ENCODE assay signal across 29 mouse cellular contexts in genomic region chr16:62857498-62857897, GRCm38 (mm10). TPM values are rescaled to one million over a fixed set of nuclear protein-coding genes. Genes with fewer than 3 reads are reported as not detected.
DNase-seq lines count a peak whose midpoint lies in the region; ATAC-seq and TF ChIP-seq lines count a peak whose summit lies in the region.
"Had no signal": no experiment of that assay in that cellular context is flagged by ENCODE, and none has a peak within 500 bp of the region (broad histone marks: within the 10 kb centered on the region; RNA-seq: fewer than 3 reads in every experiment).

No protein-coding gene starts in this region.

- DNase-seq in CH12.LX (ENCODE audit: extremely low read depth) = no peak
- DNase-seq in MEL (ENCODE audit: low read depth, low spot score) = no peak
- DNase-seq in thymus, postnatal 10 days (ENCODE audit: low spot score in 2 of 2) = no peak
- DNase-seq in neural tube, embryonic 10.5 days (ENCODE audit: extremely low spot score, low spot score) = no peak
- DNase-seq: cerebellum, adult 11-12 months; cerebellum, adult 9-10 months; cerebellum, postnatal 14 days; forebrain, postnatal 0 days; gastrocnemius, adult 2 months; gastrocnemius, postnatal 25 days; heart, adult 2 months had no signal

- no peaks in the 10 kb centered on the region for H3K27me3 ChIP-seq in CH12.LX (replicated peaks)
- no peaks in the 10 kb centered on the region for H3K27me3 ChIP-seq in MEL (ENCODE audit: control insufficient read depth in 1 of 2, insufficient read depth in 2 of 2, low read length in 2 of 2)
- H3K27me3 ChIP-seq in hindbrain, embryonic 12.5 days = no peaks in the 10 kb centered on the region
- H3K27me3 ChIP-seq: embryonic facial prominence, embryonic 12.5 days; embryonic facial prominence, embryonic 15.5 days; heart, embryonic 13.5 days; intestine, embryonic 15.5 days; Patski had no signal

- 94% methylated on average over 2 of the region's 2 CpGs for WGBS in hindbrain, embryonic 12.5 days

- TF ChIP-seq POLR2A in CH12.LX (IDR thresholded peaks at IDR 0.05; ENCODE audit: low read depth, low read length) (no peak), MEL (IDR thresholded peaks at IDR 0.05; ENCODE audit: control insufficient read depth in 1 of 2, insufficient read depth in 1 of 2, low read depth in 1 of 2, low read length in 2 of 2, poor library complexity in 1 of 2) (no peak)

- peak; percentile 54 for ATAC-seq in granulocyte monocyte progenitor cell, adult 5-6 weeks (replicated peaks; ENCODE audit: poor library complexity, severe bottlenecking)
- ATAC-seq in megakaryocyte progenitor cell, adult 5-6 weeks (replicated peaks; ENCODE audit: poor library complexity) = peak; percentile 46
- ATAC-seq in hindbrain, embryonic 12.5 days (ENCODE audit: low FRiP score) = no peak
- ATAC-seq: forebrain, embryonic 14.5 days; forebrain, postnatal 0 days; intestine, embryonic 15.5 days had no signal

- H3K4me3 ChIP-seq in CH12.LX (replicated peaks in 1 of 3; ENCODE audit: low read depth in 2 of 3, low read length in 2 of 3, poor library complexity in 1 of 3) (no peak overlapping the region), MEL (ENCODE audit: control insufficient read depth in 1 of 2, insufficient read depth in 1 of 2, low read depth in 2 of 2, low read length in 2 of 2) (no peak overlapping the region)
- H3K4me3 ChIP-seq in hindbrain, embryonic 12.5 days = no peak overlapping the region
- H3K4me3 ChIP-seq: embryonic facial prominence, embryonic 12.5 days; embryonic facial prominence, embryonic 15.5 days; gastrocnemius, adult 2 months; heart, adult 2 months; heart, embryonic 10.5 days; heart, embryonic 13.5 days; hindbrain, embryonic 15.5 days; intestine, embryonic 15.5 days had no signal

- TF ChIP-seq RAD21 in CH12.LX (IDR thresholded peaks at IDR 0.05; ENCODE audit: low read depth, low read length) (no peak), MEL (IDR thresholded peaks at IDR 0.05; ENCODE audit: low read depth, low read length) (no peak)

- H3K9me3 ChIP-seq in CH12.LX (replicated peaks; ENCODE audit: low read length) = no peaks in the 10 kb centered on the region
- no peaks in the 10 kb centered on the region for H3K9me3 ChIP-seq in MEL (replicated peaks; ENCODE audit: insufficient read depth, low read length)
- no peaks in the 10 kb centered on the region for H3K9me3 ChIP-seq in hindbrain, embryonic 12.5 days (replicated peaks)
- H3K9me3 ChIP-seq: embryonic facial prominence, embryonic 12.5 days; embryonic facial prominence, embryonic 15.5 days; heart, embryonic 10.5 days; heart, embryonic 13.5 days; hindbrain, embryonic 15.5 days; intestine, embryonic 15.5 days had no signal

- 0 out of 2 replicates have a peak overlapping the region, but pooled peaks have one; percentile 30 for H3K9ac ChIP-seq in CH12.LX (ENCODE audit: insufficient read depth, low read depth)
- no peak overlapping the region for H3K9ac ChIP-seq in MEL (ENCODE audit: control insufficient read depth, low read depth, low read length, poor library complexity, severe bottlenecking)
- H3K9ac ChIP-seq in hindbrain, embryonic 12.5 days = no peak overlapping the region
- H3K9ac ChIP-seq: embryonic facial prominence, embryonic 12.5 days; embryonic facial prominence, embryonic 15.5 days; forebrain, postnatal 0 days; heart, embryonic 13.5 days; hindbrain, embryonic 15.5 days; intestine, embryonic 15.5 days had no signal

- H3K79me2 ChIP-seq in CH12.LX (replicated peaks; ENCODE audit: control insufficient read depth, extremely low read depth, insufficient read depth, poor library complexity, severe bottlenecking) = no peaks in the 10 kb centered on the region
- no peaks in the 10 kb centered on the region for H3K79me2 ChIP-seq in MEL (ENCODE audit: control insufficient read depth, insufficient read depth, low read length, poor library complexity)

- dilution Hi-C loops in CH12.LX (cut with MboI; ENCODE audit: extremely low pct_ligation_motif_present, extremely low pct_unique_long_range_greater_than_20kb, low sequenced_read_pairs) = no loop called here

- in situ Hi-C loops in CH12.LX (cut with MboI; ENCODE audit: low pct_ligation_motif_present, low pct_unique_long_range_greater_than_20kb, low sequenced_read_pairs) = no loop called here

- H3K4me1 ChIP-seq in CH12.LX (ENCODE audit: control insufficient read depth in 1 of 2, insufficient read depth in 2 of 2) (peaks cover 0 to 19% of the 10 kb centered on the region in 2 experiments; a peak in 3 of 4 replicates), MEL (ENCODE audit: control insufficient read depth in 1 of 2, insufficient read depth in 2 of 2, low read length in 2 of 2) (peaks cover 11 to 18% of the 10 kb centered on the region in 2 experiments)
- peaks cover 7% of the 10 kb centered on the region; the same call in 1 of the 2 replicates for H3K4me1 ChIP-seq in hindbrain, embryonic 12.5 days
- H3K4me1 ChIP-seq: heart, embryonic 10.5 days; intestine, embryonic 15.5 days had no signal

- H3K27ac ChIP-seq in CH12.LX (ENCODE audit: insufficient read depth, low read depth) (no peak overlapping the region), MEL (ENCODE audit: control insufficient read depth, low read depth, low read length) (no peak overlapping the region)
- no peak overlapping the region for H3K27ac ChIP-seq in hindbrain, embryonic 12.5 days
- H3K27ac ChIP-seq: embryonic facial prominence, embryonic 12.5 days; embryonic facial prominence, embryonic 15.5 days; gastrocnemius, adult 2 months; heart, adult 2 months; heart, embryonic 10.5 days; heart, embryonic 13.5 days; hindbrain, embryonic 15.5 days; intestine, embryonic 15.5 days had no signal

- peak overlapping the region; percentile 48; the same call in 1 of the 2 replicates for H3K4me2 ChIP-seq in CH12.LX (ENCODE audit: insufficient read depth, low read depth, poor library complexity, severe bottlenecking)
- H3K4me2 ChIP-seq in hindbrain, embryonic 12.5 days (replicated peaks) = no peak overlapping the region
- H3K4me2 ChIP-seq: embryonic facial prominence, embryonic 12.5 days; embryonic facial prominence, embryonic 15.5 days; heart, embryonic 13.5 days; hindbrain, embryonic 15.5 days; intestine, embryonic 15.5 days had no signal

- TF ChIP-seq EP300 in CH12.LX (IDR thresholded peaks at IDR 0.05; ENCODE audit: low read length) = no peak
- TF ChIP-seq EP300 in MEL (IDR thresholded peaks at IDR 0.05; ENCODE audit: low read depth in 1 of 2, low read length in 2 of 2) = no peak

- no peak for TF ChIP-seq CTCF in CH12.LX (conservative IDR thresholded peaks at IDR 0.05 in 1 of 2, IDR thresholded peaks at IDR 0.05 in 1 of 2; ENCODE audit: low read depth in 2 of 2, low read length in 2 of 2)
- TF ChIP-seq CTCF in MEL (IDR thresholded peaks at IDR 0.05 in 2 of 3, conservative IDR thresholded peaks at IDR 0.05 in 1 of 3; ENCODE audit: control insufficient read depth in 1 of 3, insufficient read depth in 1 of 3, low read depth in 2 of 3, low read length in 3 of 3, poor library complexity in 1 of 3, severe bottlenecking in 1 of 3) = no peak

- no peaks in the 10 kb centered on the region for H3K36me3 ChIP-seq in CH12.LX (replicated peaks in 1 of 2; ENCODE audit: control insufficient read depth in 1 of 2, insufficient read depth in 1 of 2, low read length in 1 of 2)
- peaks cover 0 to 18% of the 10 kb centered on the region in 2 experiments; a peak in 2 of 4 replicates for H3K36me3 ChIP-seq in MEL (ENCODE audit: control insufficient read depth in 1 of 2, insufficient read depth in 2 of 2, low read length in 2 of 2)
- H3K36me3 ChIP-seq in hindbrain, embryonic 12.5 days = no peaks in the 10 kb centered on the region
- H3K36me3 ChIP-seq: embryonic facial prominence, embryonic 12.5 days; embryonic facial prominence, embryonic 15.5 days; heart, embryonic 10.5 days; heart, embryonic 13.5 days; hindbrain, embryonic 15.5 days; intestine, embryonic 15.5 days had no signal

RNA-seq across cellular contexts. Expression of gene Pros1, which starts 3.4 kb away (rescaled TPM):
- total RNA-seq in CH12.LX (2012; rRNA removed) (8.4 and 9.7 TPM in 2 replicates), CH12.LX (2014; rRNA removed) (1.3 and 2.3 TPM in 2 replicates), MEL (2012; rRNA removed) (1.4 and 1.7 TPM in 2 replicates)
- polyA plus RNA-seq in CH12.LX (2012; ENCODE audit: insufficient read length, low read depth) (1.6 and 1.8 TPM in 2 replicates), MEL (2012; ENCODE audit: insufficient read depth in 1 of 2, insufficient read length in 2 of 2, low read depth in 1 of 2, low replicate concordance in 2 of 2, missing spikeins in 1 of 2) (1 to 10 TPM in 1 of 2 experiments, not detected in 1; 1.7 TPM)
- total RNA-seq in granulocyte monocyte progenitor cell, adult 5-6 weeks (2014; fragmentation: Nextera tagmentation) = 1.5 and 3.7 TPM in 2 replicates
- 7.0 and 9.1 TPM in 2 replicates for total RNA-seq in granulocyte monocyte progenitor cell, adult 5-6 weeks (2017)
- total RNA-seq in megakaryocyte progenitor cell, adult 5-6 weeks (2015) = 2.3 and 3.8 TPM in 2 replicates
- 4.1 and 6.1 TPM in 2 replicates for total RNA-seq in megakaryocyte progenitor cell, adult 5-6 weeks (2017)
- polyA plus RNA-seq in hindbrain, embryonic 12.5 days (2016; fragmentation: Nextera tagmentation; extraction: Ambion mirVana) = 20.1 and 22.4 TPM in 2 replicates

RNA-seq across cellular contexts. Expression of gene Arl13b, which starts 10.7 kb away (rescaled TPM):
- total RNA-seq in CH12.LX (2012; rRNA removed) (7.2 and 10.9 TPM in 2 replicates), CH12.LX (2014; rRNA removed) (14.5 and 14.9 TPM in 2 replicates), MEL (2012; rRNA removed) (3.2 and 4.4 TPM in 2 replicates)
- polyA plus RNA-seq in CH12.LX (2012; ENCODE audit: insufficient read length, low read depth) (9.3 and 9.8 TPM in 2 replicates), MEL (2012; ENCODE audit: insufficient read depth in 1 of 2, insufficient read length in 2 of 2, low read depth in 1 of 2, low replicate concordance in 2 of 2, missing spikeins in 1 of 2) (1 to 10 TPM in 1 of 2 experiments, not detected in 1; 4.3 TPM)
- total RNA-seq in granulocyte monocyte progenitor cell, adult 5-6 weeks (2014; fragmentation: Nextera tagmentation) = 6.9 and 10.7 TPM in 2 replicates
- 7.7 and 8.4 TPM in 2 replicates for total RNA-seq in granulocyte monocyte progenitor cell, adult 5-6 weeks (2017)
- 8.3 and 8.8 TPM in 2 replicates for total RNA-seq in megakaryocyte progenitor cell, adult 5-6 weeks (2015)
- 6.0 and 6.8 TPM in 2 replicates for total RNA-seq in megakaryocyte progenitor cell, adult 5-6 weeks (2017)
- polyA plus RNA-seq in hindbrain, embryonic 12.5 days (2016; fragmentation: Nextera tagmentation; extraction: Ambion mirVana) = 18.6 and 21.0 TPM in 2 replicates

RNA-seq across cellular contexts. Expression of gene Stx19, which starts 43.0 kb away (rescaled TPM):
- total RNA-seq in CH12.LX (2012; rRNA removed) (not detected in 2 replicates), CH12.LX (2014; rRNA removed) (not detected in 2 replicates), MEL (2012; rRNA removed) (not detected in 2 replicates)
- polyA plus RNA-seq in CH12.LX (2012; ENCODE audit: insufficient read length, low read depth) (0.08 and 0.11 TPM in 2 replicates), MEL (2012; ENCODE audit: insufficient read depth in 1 of 2, insufficient read length in 2 of 2, low read depth in 1 of 2, low replicate concordance in 2 of 2, missing spikeins in 1 of 2) (under 1 TPM in 1 of 2 experiments, not detected in 1; 0.13 TPM)
- total RNA-seq in granulocyte monocyte progenitor cell, adult 5-6 weeks (2014; fragmentation: Nextera tagmentation) = not detected in 2 replicates
- total RNA-seq in granulocyte monocyte progenitor cell, adult 5-6 weeks (2017) = not detected in 2 replicates
- not detected in 2 replicates for total RNA-seq in megakaryocyte progenitor cell, adult 5-6 weeks (2015)
- total RNA-seq in megakaryocyte progenitor cell, adult 5-6 weeks (2017) = not detected in 2 replicates
- polyA plus RNA-seq in hindbrain, embryonic 12.5 days (2016; fragmentation: Nextera tagmentation; extraction: Ambion mirVana) = 0.48 and 0.50 TPM in 2 replicates
- total RNA-seq: adrenal gland, adult 2 months; adrenal gland, postnatal 14 days; adrenal gland, postnatal 4 days; ES-E14; gastrocnemius, adult 2 months; gastrocnemius, postnatal 25 days; heart, adult 2 months; heart, postnatal 14 days; heart, postnatal 4 days had no signal
- polyA plus RNA-seq: adrenal gland, adult 2 months; frontal cortex, adult 2 months had no signal

Comparison
In these comparisons a context has a peak if more than half of its experiments do, and no peak if none do; other contexts are left out.
1. Of the 35 proteins assayed by ChIP-seq in both MEL and CH12.LX: peak only in MEL: MYC; only in CH12.LX: MAX and MXI1; in both: none; in neither: 32.